Mouse (Mus musculus) colon, adult 2 months (tissue): ENCODE measurements around the gene Dnajc9. TPM values are rescaled to one million over a fixed set of nuclear protein-coding genes. Genes with fewer than 3 reads are reported as not detected.

Experiments used
- polyA plus RNA-seq: library from polyadenylated mRNA; depleted of rRNA; stranded (reverse); fragments of >200 nt; gene quantifications from 2 replicates; pipeline ENCODE4 v1.2.3, GENCODE M21; 2012; rRNA removed

The Dnajc9 gene
- polyA plus RNA-seq: 27.8 and 28.4 TPM in 2 replicates

GRCm38 (mm10) chr14:20388441-20389129 is at the start of gene Dnajc9:
TSS of gene Dnajc9 (minus strand) at chr14:20388910.

GRCm38 (mm10) chr14:20393205-20393913 is 4.6 kb upstream of the Dnajc9 start, which contains the start of gene Mrps16:
TSS of gene Mrps16 (minus strand) at chr14:20393634.

GRCm38 (mm10) chr14:20347991-20348541 is 40.6 kb downstream of the Dnajc9 start, which contains the start of the genes Ecd and Fam149b:
TSS of gene Ecd (minus strand) at chr14:20348121.
TSS of gene Fam149b (plus strand) at chr14:20348162.

Other genes with a start within 250 kb of the Dnajc9 start
- gene Kcnk5, start 207.1 kb downstream of the Dnajc9 start, polyA plus RNA-seq: 53.2 and 57.7 TPM in 2 replicates
- gene Kcnk16, start 119.7 kb downstream of the Dnajc9 start, polyA plus RNA-seq: 0.57 and 1.5 TPM in 2 replicates
- 9.3 and 12.8 TPM in 2 replicates for gene Nudt13, start 94.2 kb downstream of the Dnajc9 start, polyA plus RNA-seq
- gene Ecd, start 40.8 kb downstream of the Dnajc9 start, polyA plus RNA-seq: 12.6 and 12.9 TPM in 2 replicates
- gene Fam149b, start 40.7 kb downstream of the Dnajc9 start, polyA plus RNA-seq: 18.7 and 21.1 TPM in 2 replicates
- 32.7 and 39.5 TPM in 2 replicates for gene Mrps16, start 4.7 kb upstream of the Dnajc9 start, polyA plus RNA-seq
- gene Cfap70, start 63.3 kb upstream of the Dnajc9 start, polyA plus RNA-seq: not detected in 2 replicates
- 85.3 and 124 TPM in 2 replicates for gene Anxa7, start 91.2 kb upstream of the Dnajc9 start, polyA plus RNA-seq
- gene Mss51, start 108.0 kb upstream of the Dnajc9 start, polyA plus RNA-seq: 0.21 and 0.22 TPM in 2 replicates
- 4.3 and 4.9 TPM in 2 replicates for gene Ppp3cb, start 157.7 kb upstream of the Dnajc9 start, polyA plus RNA-seq